Mouse (Mus musculus): ENCODE measurements around the gene Cdyl2.

DNA sequence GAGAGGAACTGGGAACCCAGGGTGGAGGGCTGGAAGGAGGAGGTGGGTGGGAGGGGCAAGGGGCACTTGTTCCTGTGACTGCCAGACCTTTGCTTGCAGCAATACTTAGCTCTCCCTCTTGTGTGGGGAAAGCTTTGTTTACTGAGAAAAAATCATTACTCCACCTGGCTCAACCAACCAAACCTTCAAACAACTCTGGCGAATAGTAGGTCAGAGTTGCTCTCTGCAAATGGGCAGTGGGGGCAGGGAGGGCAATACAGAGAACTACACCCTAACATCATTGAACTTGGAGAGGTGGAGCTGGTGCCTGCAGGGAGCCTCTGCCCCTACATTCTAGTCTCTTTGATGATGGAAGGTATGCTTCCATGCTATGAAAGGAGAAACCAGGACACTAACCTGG, 192.7 kb downstream of the Cdyl2 start:
- TF ChIP-seq POLR2A (IDR thresholded peaks at IDR 0.05; ENCODE audit: low read depth, low read length) (no peak), CTCF (IDR thresholded peaks at IDR 0.05; ENCODE audit: borderline replicate concordance, insufficient read depth, low read length) (no peak)

All from embryonic fibroblast, embryonic 13.5 days (primary cell).